Mouse (Mus musculus) megakaryocyte, embryonic 14.5 days (primary cell): ENCODE data around the gene Nmnat3.

Experiments used
- FLI1 ChIP-seq: IDR thresholded peaks from 2 replicates; pipeline ENCODE4 v1.6.1; 2012; ENCODE audit warnings: low read length, inconsistent platforms, mixed read lengths
- GATA1 ChIP-seq: IDR thresholded peaks from 3 replicates; pipeline ENCODE4 v1.6.1; 2012; ENCODE audit warnings: mixed read lengths, low read length, inconsistent platforms, borderline replicate concordance

DNA sequence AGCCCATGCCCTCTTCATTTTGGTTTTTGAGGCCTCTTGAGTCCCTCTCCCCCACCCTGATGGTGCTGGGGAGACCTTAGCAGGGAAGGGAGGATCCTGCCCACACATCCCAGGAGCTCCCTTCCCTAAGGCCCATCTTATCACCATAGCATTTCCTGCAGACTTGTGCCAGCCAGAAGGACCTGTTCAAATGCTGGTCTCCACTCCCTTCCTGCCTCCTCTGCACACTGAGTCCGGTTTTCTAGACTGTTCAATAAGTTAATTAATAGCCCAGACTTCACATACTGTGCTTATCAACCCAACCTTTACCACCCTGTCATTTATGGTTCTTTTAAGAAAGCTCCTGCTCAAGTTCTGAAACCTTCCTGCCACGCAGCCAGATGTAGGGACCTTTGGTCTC lies 179.5 kb downstream of the Nmnat3 start:
- TF ChIP-seq GATA1, result no peak
- no peak for TF ChIP-seq FLI1
